Mouse (Mus musculus) heart, postnatal 0 days (tissue): ENCODE measurements around the gene Hid1.

Experiments used
- CTCF ChIP-seq: IDR thresholded peaks from 2 replicates; pipeline ENCODE4 v1.5.1; 2016; ENCODE audit warnings: antibody characterized with exemption, control low read depth, low read depth
- EP300 ChIP-seq: IDR thresholded peaks from 2 replicates; pipeline ENCODE4 v1.6.1; 2016; ENCODE audit warnings: antibody characterized with exemption, low read depth

DNA sequence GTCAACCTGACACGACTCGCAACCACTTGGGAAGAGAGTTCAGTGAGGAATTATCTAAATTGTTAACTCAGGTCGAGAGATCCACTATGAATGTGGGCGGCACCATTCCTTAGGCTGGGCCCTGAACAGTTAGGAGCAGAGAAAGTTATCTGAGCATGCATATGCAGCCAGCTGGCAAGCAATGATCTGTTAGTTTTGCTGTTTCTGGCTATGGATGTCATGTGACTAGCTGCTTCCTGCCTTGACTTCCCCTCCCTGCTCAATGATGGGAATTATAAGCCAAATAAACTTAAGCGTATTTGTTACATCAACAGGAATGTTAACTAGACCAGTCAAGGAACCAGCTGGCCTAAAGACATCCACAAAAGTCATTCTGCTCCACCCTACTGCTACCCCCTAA lies 14.2 kb downstream of the Hid1 start:
- TF ChIP-seq CTCF, result no peak
- TF ChIP-seq EP300, result no peak
